Mouse (Mus musculus) c-Kit-positive CD71-positive TER-119-negative erythroid progenitor cells, embryonic 14.5 days (primary cell): ENCODE measurements around the gene Gys1.

Experiments
- DNase-seq: peaks from one replicate; pipeline ENCODE4 v3.0.0-alpha.2; 2013; ENCODE audit warnings: low read depth

Gene Gys1

GRCm38 (mm10) chr7:45414740-45415224 lies 19.9 kb upstream of the Gys1 start:
- DNase-seq, result no peak

GRCm38 (mm10) chr7:45415636-45416035 lies 19.0 kb upstream of the Gys1 start:
- DNase-seq, result no peak

GRCm38 (mm10) chr7:45417962-45418492 lies 16.6 kb upstream of the Gys1 start:
- DNase-seq, result no peak

- DNase-seq, result no peak
Observed at GRCm38 (mm10) chr7:45419859-45420614, 14.6 kb upstream of the Gys1 start.

- DNase-seq, result no peak
Observed at GRCm38 (mm10) chr7:45420615-45420919, 14.1 kb upstream of the Gys1 start, which contains the start of gene Lhb. TSS of gene Lhb (plus strand) at chr7:45420820.

GRCm38 (mm10) chr7:45421194-45421593 lies 13.4 kb upstream of the Gys1 start:
- DNase-seq, result no peak

- no peak for DNase-seq
Observed at GRCm38 (mm10) chr7:45426556-45426955, 8.1 kb upstream of the Gys1 start.

GRCm38 (mm10) chr7:45433835-45434202 lies 825 bp upstream of the Gys1 start:
- DNase-seq, result no peak

- no peak for DNase-seq
Observed at GRCm38 (mm10) chr7:45435038-45435437, 394 bp downstream of the Gys1 start.

GRCm38 (mm10) chr7:45436444-45436843 lies 1.8 kb downstream of the Gys1 start:
- no peak for DNase-seq

- no peak for DNase-seq
Observed at GRCm38 (mm10) chr7:45437046-45437445, 2.4 kb downstream of the Gys1 start.

- no peak for DNase-seq
Observed at GRCm38 (mm10) chr7:45437521-45438276, 3.1 kb downstream of the Gys1 start, which contains the start of gene Ruvbl2. TSS of gene Ruvbl2 (minus strand) at chr7:45438096.

GRCm38 (mm10) chr7:45443526-45444420 lies 9.1 kb downstream of the Gys1 start:
- DNase-seq, result no peak

GRCm38 (mm10) chr7:45446589-45446988 lies 11.9 kb downstream of the Gys1 start:
- no peak for DNase-seq

GRCm38 (mm10) chr7:45447325-45447990 lies 12.8 kb downstream of the Gys1 start:
- peak; percentile 42 for DNase-seq

- DNase-seq, result no peak
Observed at GRCm38 (mm10) chr7:45449974-45450373, 15.3 kb downstream of the Gys1 start.

- peak; percentile 86 for DNase-seq
Observed at GRCm38 (mm10) chr7:45451344-45451982, 16.8 kb downstream of the Gys1 start.

GRCm38 (mm10) chr7:45454971-45455370 lies 20.3 kb downstream of the Gys1 start:
- no peak for DNase-seq

- no peak for DNase-seq
Observed at GRCm38 (mm10) chr7:45455932-45456696, 21.5 kb downstream of the Gys1 start.

GRCm38 (mm10) chr7:45456721-45457203 lies 22.1 kb downstream of the Gys1 start:
- no peak for DNase-seq
